Mouse (Mus musculus) layer of hippocampus, adult 11-12 months (tissue): Measurements from ENCODE around the gene Arrdc2.

Source experiments
- DNase-seq: peaks from one replicate; pipeline ENCODE4 v3.0.0; 2022; ENCODE audit warnings: low spot score

The Arrdc2 gene

DNA sequence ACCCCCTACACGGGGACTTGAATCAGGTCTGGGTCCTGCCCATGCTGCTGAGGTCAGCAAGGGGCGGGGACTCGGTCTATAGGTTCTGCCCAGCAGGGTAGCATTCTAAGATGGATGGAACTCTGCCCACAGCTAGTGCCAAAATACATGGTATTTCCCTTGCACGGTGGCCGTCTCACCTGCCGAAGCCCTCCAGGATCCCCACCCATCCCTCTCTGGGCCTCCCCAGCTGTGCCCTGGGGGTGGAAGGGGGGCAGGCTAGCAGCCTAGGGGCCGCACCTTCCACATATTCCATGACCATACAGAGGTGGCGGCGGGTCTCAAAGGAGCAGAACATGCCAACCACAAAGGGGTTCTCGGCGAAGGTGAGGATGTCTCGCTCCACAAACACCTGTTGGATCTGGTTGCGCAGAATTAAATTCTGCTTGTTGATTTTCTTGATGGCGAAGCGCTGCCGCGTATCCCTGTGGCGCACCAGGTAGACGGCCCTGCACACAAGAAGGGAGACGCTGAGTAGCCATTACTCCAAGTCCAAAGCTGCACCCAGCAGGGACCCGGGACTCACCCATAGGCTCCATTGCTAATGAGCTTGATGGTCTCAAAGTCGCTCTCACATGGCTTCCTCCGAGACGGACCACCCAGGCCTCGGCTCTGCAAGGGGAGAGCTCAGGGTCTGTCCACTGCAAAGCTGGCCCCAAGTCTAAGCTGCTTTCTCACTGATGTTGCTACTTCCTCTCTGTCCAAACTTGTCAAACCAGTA is 53.0 kb downstream of the Arrdc2 start:
- DNase-seq, result no peak
